Mouse (Mus musculus): ENCODE results near the gene Rnf130. TPM values are rescaled to one million over a fixed set of nuclear protein-coding genes. Genes with fewer than 3 reads are reported as not detected.

Gene Rnf130
- polyA plus RNA-seq (2016; fragmentation: Nextera tagmentation; extraction: Ambion mirVana) = 59.1 and 62.4 TPM in 2 replicates

DNA sequence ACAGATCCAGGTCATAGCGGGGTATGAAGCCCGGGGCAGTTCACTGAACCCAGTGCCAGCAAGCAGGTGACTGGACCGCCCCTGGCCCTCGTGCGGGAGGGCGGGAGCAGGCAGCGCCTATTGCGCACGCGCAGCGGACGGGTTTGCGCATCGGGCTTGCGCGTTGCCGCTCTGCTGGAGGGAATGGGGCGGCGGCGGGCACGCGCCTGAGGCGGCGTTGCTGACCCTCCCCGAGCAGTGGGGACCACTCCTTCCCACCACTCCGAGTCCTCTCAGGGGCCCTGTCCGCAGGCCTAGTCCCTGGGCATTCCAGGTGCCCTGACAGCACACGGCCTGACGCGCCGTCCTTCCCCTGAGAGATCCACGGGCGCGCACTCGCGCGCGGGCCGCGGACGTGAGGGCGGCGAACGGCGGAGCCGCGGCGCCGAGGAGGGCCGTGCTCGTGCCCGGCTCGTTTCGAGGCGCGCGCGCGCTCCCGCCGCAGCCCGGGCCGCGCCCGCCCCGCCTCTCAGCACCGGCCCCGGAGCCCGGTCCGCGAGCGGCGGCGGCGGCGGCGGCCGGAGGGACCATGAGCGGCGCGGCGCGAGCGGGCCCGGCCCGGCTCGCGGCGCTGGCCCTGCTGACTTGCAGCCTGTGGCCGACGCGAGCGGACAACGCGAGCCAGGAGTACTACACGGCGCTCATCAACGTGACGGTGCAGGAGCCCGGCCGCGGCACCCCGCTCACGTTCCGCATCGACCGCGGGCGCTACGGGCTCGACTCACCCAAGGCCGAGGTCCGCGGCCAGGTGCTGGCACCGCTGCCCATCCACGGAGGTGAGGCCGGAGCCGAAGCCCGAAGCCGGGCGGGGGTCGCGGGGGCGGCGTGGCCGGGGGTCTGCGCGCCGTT lies at the start of gene Rnf130:
TSS of gene Rnf130 (plus strand) at position 514 of the 888 bp plus-strand sequence.
- Histone ChIP-seq H3K27me3 (ENCODE audit: insufficient read depth, poor library complexity, severe bottlenecking) (peaks cover 15% of the 10 kb centered on the region), H3K9me3 (no peaks in the 10 kb centered on the region), H3K27ac (peak within 1 kb of the TSS; percentile 98), H3K4me3 (peak within 1 kb of the TSS; percentile 79), H3K36me3 (no peaks in the 10 kb centered on the region), H3K4me1 (replicated peaks) (peaks cover 37% of the 10 kb centered on the region)
- 5% methylated on average over 126 of the region's 129 CpGs for WGBS
- peak; percentile 93 for DNase-seq (ENCODE audit: low spot score)

DNA sequence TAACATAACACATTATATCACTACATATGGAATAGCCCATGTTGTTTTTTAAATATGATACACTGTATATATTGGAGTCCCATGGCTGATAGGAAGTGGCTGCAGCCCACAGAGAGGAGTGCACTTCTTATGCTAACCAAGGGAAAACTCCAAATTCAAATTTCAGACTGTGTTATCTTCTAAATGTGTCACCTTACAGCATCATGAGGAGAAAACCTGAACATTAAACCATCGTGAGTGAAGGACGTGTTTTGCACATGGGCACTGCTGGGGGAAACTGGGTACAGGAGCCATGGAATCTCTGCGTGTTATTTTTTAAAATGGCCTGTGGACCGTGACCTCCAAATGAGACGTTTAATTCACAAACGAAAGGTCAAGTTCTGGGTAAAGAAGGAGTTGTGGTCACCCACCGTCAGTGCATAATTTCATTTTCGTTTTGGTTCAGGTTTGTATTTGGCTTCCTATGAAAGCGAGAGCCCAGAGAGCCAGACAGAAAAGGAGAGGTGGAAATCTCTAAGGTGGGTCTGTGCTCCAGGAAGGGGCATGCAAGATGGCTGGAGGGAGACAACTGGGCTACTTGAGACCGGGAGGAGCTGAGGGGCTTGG lies 47.1 kb upstream of the Rnf130 start:
- no peaks in the 10 kb centered on the region for H3K36me3 ChIP-seq
- H3K4me1 ChIP-seq (replicated peaks) = no peaks in the 10 kb centered on the region
- 88% methylated on average over 10 of the region's 10 CpGs for WGBS
- H3K27me3 ChIP-seq (ENCODE audit: insufficient read depth, poor library complexity, severe bottlenecking) = no peaks in the 10 kb centered on the region
- no peak overlapping the region for H3K4me3 ChIP-seq
- no peak for DNase-seq (ENCODE audit: low spot score)
- H3K9me3 ChIP-seq = peaks cover 3% of the 10 kb centered on the region; the same call in 1 of the 2 replicates
- H3K27ac ChIP-seq = no peak overlapping the region

DNA sequence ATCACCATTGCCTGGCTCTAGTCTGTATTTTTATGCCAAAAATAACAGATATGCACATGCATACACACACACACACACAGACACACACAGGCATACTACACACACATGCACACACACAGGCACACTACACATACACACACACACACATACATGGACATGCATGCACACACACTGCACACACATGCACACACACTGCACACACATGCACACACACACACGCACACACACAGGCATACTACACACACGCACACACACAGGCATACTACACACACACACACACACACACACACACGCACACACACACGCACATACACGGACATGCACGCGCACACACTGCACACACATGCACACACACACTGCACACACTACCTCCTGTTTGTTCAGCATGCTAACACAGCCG lies 46.2 kb upstream of the Rnf130 start:
- Histone ChIP-seq H3K4me1 (replicated peaks) (0 out of 2 replicates have a peak, but pooled peaks cover 6% of the 10 kb centered on the region), H3K4me3 (no peak overlapping the region), H3K27ac (no peak overlapping the region), H3K9me3 (peaks cover 3% of the 10 kb centered on the region; the same call in 1 of the 2 replicates), H3K27me3 (ENCODE audit: insufficient read depth, poor library complexity, severe bottlenecking) (no peaks in the 10 kb centered on the region), H3K36me3 (no peaks in the 10 kb centered on the region)
- 94% methylated on average over 8 of the region's 8 CpGs for WGBS
- no peak for DNase-seq (ENCODE audit: low spot score)

DNA sequence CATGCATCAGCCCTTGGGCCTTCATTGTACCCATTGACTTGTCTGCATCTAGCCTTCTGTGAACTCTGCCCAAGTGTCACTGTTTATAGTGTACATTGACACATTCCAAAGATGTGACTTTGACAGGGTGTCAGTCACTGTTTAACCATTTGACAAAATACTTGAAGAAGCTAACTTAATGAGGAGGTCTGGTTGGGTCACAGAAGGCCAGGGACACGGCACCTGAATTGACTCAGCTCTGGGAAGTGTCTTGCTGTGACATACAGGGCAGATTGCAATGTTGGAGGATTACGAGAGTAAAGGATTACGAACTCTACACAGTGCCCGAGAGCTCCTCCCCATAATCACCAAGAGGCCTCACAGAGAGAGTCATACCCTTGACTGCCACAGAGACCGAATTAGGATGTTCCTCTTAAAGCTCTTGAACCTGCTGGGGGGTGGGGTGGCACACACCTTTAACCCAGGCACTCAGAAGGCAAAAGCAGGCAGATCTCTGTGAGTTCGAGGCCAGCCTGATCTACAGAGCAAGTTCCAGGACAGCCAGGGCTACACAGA lies 44.4 kb upstream of the Rnf130 start:
- H3K4me3 ChIP-seq = no peak overlapping the region
- no peaks in the 10 kb centered on the region for H3K9me3 ChIP-seq
- 0 out of 2 replicates have a peak, but pooled peaks cover 6% of the 10 kb centered on the region for H3K4me1 ChIP-seq (replicated peaks)
- no peak overlapping the region for H3K27ac ChIP-seq
- H3K36me3 ChIP-seq = no peaks in the 10 kb centered on the region
- WGBS = 73% methylated on average over 6 of the region's 6 CpGs
- H3K27me3 ChIP-seq (ENCODE audit: insufficient read depth, poor library complexity, severe bottlenecking) = no peaks in the 10 kb centered on the region
- DNase-seq (ENCODE audit: low spot score) = no peak

DNA sequence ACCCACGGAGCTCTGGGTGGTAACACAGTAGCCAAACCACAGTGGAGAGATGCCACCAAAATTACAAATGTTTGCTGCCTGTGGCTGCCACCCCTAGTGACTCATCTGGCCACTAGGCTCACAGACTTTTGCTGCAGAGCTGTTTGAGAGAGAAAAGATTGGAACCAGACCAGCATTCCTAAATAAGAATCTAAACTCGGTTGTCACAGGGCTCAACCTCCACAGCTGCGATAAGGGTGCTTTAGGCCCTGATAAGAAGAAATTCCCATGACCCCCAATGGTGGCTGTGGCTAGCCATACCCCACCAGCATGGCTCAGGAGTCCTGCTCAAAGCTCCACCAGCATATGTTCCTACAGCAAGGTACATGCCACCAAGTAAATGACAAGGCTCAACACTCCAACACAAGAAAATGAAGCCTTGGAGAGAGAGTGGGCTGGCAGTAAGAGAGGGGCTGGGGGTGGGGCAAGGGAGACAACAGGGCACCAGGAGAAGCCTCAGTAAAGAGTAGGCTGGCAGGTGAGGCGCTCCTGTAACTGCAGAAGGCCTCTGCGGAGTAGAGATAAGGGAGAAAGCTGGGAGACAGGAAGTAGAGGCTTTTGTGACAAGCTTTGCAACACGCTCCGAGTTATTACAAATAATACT lies 43.7 kb upstream of the Rnf130 start:
- Histone ChIP-seq H3K27ac (no peak overlapping the region), H3K36me3 (no peaks in the 10 kb centered on the region), H3K9me3 (no peaks in the 10 kb centered on the region), H3K27me3 (ENCODE audit: insufficient read depth, poor library complexity, severe bottlenecking) (no peaks in the 10 kb centered on the region), H3K4me1 (replicated peaks) (0 out of 2 replicates have a peak, but pooled peaks cover 6% of the 10 kb centered on the region), H3K4me3 (no peak overlapping the region)
- DNase-seq (ENCODE audit: low spot score) = no peak
- WGBS = 88% methylated on average over 7 of the region's 7 CpGs

DNA sequence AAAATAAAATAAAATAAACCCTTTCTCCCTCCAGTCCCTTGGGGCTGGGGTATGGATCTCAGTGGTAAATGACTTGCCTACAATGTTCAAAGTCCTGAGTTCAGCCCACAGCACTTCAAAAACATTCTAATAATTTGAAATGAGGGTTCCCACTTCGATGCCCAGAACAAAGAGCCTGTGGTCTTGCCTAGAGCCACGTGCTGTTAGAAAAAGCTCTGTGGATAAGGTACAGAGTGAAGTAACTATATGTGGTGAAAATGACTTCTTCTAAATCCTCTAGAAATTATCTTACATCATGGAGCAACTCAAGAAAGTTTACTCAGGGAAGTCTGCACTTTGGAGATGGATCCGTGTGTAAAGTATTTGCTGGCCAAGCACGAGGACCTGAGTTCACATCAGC lies 43.1 kb upstream of the Rnf130 start:
- H3K4me3 ChIP-seq = no peak overlapping the region

DNA sequence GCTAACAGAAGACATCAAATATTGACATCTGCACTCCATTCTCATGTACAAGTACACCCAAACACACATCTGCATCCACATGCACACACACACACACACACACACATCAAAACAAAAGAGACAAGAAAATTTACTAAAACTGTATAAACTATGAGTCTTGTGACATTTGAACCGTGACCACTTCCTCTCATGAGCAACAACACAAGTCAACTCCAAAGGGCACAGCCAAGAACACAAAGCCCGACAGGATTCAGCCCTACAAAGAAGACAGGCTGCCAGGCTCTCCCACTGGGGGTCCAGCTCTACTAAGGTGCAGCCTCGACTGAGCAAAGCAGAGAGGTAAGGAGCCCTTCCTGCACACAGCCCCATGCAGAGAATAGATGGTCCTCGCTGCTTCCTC lies 42.3 kb upstream of the Rnf130 start:
- no peaks in the 10 kb centered on the region for H3K36me3 ChIP-seq
- H3K9me3 ChIP-seq = no peaks in the 10 kb centered on the region
- DNase-seq (ENCODE audit: low spot score) = no peak
- no peak overlapping the region for H3K27ac ChIP-seq
- WGBS = 66% methylated on average over 4 of the region's 4 CpGs
- H3K4me3 ChIP-seq = no peak overlapping the region
- 0 out of 2 replicates have a peak, but pooled peaks cover 6% of the 10 kb centered on the region for H3K4me1 ChIP-seq (replicated peaks)
- no peaks in the 10 kb centered on the region for H3K27me3 ChIP-seq (ENCODE audit: insufficient read depth, poor library complexity, severe bottlenecking)

More for the DNA sequence above, 43.1 kb upstream of the Rnf130 start:
- WGBS = 86% methylated on average over 4 of the region's 4 CpGs
- H3K9me3 ChIP-seq = no peaks in the 10 kb centered on the region
- no peaks in the 10 kb centered on the region for H3K36me3 ChIP-seq
- H3K4me1 ChIP-seq (replicated peaks) = 0 out of 2 replicates have a peak, but pooled peaks cover 6% of the 10 kb centered on the region
- no peak overlapping the region for H3K27ac ChIP-seq
- no peak for DNase-seq (ENCODE audit: low spot score)
- H3K27me3 ChIP-seq (ENCODE audit: insufficient read depth, poor library complexity, severe bottlenecking) = no peaks in the 10 kb centered on the region

DNA sequence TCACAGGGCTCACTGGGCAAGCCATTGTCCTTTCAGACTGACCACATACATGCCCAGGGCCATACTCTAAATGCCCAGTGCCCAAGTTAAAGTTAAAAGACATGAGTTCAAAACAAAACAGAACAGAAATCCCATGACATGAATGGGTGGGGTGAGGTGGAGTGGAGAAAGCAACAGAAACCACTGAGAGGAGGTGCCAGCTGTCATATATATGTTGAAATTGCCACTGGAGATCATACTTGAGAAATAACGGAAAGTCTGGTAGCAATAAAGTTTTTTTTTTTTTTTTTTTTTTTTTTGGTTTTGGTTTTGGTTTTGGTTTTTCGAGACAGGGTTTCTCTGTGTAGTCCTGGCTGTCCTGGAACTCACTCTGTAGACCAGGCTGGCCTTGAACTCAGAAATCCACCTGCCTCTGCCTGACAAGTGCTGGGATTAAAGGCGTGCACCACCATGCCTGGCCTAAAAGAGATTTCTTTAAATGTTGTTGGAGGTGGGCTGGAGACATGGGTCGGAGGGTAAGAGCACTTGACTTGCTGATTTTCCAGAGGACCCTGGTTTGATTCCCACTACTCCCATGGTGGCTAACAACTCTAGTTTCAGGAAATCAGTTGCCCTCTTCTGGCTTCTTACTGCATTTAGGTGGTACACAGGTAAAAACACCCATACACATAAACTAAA lies 41.1 kb upstream of the Rnf130 start:
- WGBS = 81% methylated on average over 4 of the region's 4 CpGs
- Histone ChIP-seq H3K27ac (no peak overlapping the region), H3K4me3 (no peak overlapping the region), H3K9me3 (no peaks in the 10 kb centered on the region), H3K36me3 (no peaks in the 10 kb centered on the region), H3K27me3 (ENCODE audit: insufficient read depth, poor library complexity, severe bottlenecking) (no peaks in the 10 kb centered on the region), H3K4me1 (replicated peaks) (0 out of 2 replicates have a peak, but pooled peaks cover 6% of the 10 kb centered on the region)
- DNase-seq (ENCODE audit: low spot score) = no peak

DNA sequence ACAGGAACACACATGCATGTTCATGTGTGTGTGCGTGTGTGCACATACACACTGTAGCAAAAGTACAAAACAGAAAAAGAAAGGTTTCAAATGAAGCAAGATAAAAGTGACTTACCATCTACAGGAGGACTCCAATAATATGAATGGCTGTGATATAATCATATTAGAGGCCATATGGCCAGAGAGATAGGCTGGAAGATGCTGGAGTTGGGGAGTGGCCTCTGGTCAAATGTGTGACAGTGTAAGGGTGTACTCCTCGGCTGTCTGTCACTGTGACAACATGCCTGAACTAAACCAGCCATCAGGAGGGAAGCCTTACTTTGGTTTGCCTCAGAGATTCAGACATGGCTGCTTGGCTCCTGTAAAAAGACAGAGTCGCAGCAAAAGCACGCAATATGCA lies 40.1 kb upstream of the Rnf130 start:
- Histone ChIP-seq H3K27ac (no peak overlapping the region), H3K4me3 (no peak overlapping the region), H3K27me3 (ENCODE audit: insufficient read depth, poor library complexity, severe bottlenecking) (no peaks in the 10 kb centered on the region), H3K4me1 (replicated peaks) (0 out of 2 replicates have a peak, but pooled peaks cover 6% of the 10 kb centered on the region), H3K36me3 (no peaks in the 10 kb centered on the region), H3K9me3 (no peaks in the 10 kb centered on the region)
- DNase-seq (ENCODE audit: low spot score) = no peak
- WGBS = 88% methylated on average over 4 of the region's 4 CpGs

DNA sequence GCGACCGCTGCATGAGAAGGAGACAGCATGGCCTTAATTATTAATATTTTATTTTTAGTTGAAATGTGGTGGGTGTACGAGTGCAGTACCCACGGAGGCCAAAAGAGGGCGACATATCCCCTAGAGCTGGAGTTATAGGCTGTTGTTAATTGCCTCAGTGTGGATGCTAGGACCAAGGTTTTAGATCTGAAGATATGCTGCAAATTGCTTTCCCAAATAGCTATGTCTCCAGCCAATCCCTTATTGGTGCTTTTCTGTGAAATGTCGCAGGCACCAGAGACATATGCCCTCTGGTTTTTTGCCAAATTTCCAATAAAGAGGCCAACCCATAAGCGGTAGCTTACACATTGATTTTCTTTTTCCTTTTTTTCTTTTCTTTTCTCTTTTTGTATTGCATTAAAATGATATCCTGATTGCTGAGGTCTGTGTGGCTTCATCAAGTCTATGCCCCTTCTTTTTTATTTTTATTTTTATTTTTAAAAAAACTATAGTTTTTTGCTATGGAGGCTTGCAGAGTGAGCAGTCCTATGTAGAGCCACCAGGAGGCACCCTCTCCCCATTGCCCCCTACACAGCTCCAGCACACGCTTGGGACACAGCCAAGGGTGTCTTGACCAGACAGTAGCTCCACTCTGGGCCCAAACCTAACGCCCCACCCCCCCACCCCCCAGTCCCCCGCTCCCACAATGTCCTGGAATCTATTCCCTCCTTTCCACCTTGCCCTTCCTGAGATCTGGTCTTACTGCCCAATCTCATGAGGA lies 38.7 kb upstream of the Rnf130 start:
- Histone ChIP-seq H3K36me3 (no peaks in the 10 kb centered on the region), H3K4me3 (no peak overlapping the region), H3K27ac (no peak overlapping the region), H3K27me3 (ENCODE audit: insufficient read depth, poor library complexity, severe bottlenecking) (no peaks in the 10 kb centered on the region), H3K9me3 (no peaks in the 10 kb centered on the region), H3K4me1 (replicated peaks) (0 out of 2 replicates have a peak, but pooled peaks cover 6% of the 10 kb centered on the region)
- DNase-seq (ENCODE audit: low spot score) = peak; percentile 64
- WGBS = 27% methylated on average over 10 of the region's 10 CpGs

DNA sequence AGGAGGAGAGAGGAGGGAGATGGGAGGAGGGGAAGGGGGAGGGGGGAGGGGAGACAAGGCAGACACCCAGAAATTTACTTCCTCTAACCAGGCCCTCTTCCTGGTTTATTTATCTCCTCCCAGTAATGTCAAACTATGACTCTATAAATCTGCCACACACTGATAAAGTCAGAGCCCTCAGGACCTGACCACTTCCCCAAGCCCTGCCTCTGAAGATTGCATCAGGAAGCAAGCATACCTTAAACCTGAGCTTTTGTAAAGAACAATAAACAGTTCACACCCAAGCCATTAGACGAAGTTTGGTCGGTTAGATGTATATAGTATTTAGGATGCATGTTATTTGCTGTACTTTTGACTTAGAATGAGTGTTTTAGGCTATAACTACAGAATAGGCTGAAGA lies 30.6 kb upstream of the Rnf130 start:
- WGBS = 85% methylated on average over 2 of the region's 2 CpGs
- no peak overlapping the region for H3K27ac ChIP-seq
- no peaks in the 10 kb centered on the region for H3K27me3 ChIP-seq (ENCODE audit: insufficient read depth, poor library complexity, severe bottlenecking)
- no peak overlapping the region for H3K4me3 ChIP-seq
- H3K4me1 ChIP-seq (replicated peaks) = no peaks in the 10 kb centered on the region
- DNase-seq (ENCODE audit: low spot score) = no peak
- no peaks in the 10 kb centered on the region for H3K36me3 ChIP-seq
- no peaks in the 10 kb centered on the region for H3K9me3 ChIP-seq

Measured in hindbrain, embryonic 10.5 days (tissue).